Mouse (Mus musculus) mesoderm, embryonic 11.5 days (tissue): ENCODE results near the gene Mfsd9.

ENCODE experiments used
- DNase-seq: peaks from one replicate; pipeline ENCODE4 v3.0.0-alpha.2; 2012; ENCODE audit warnings: low read depth, low spot score

Gene Mfsd9

GRCm38 (mm10) chr1:40790324-40791141 is at the start of gene Mfsd9:
Gene Mfsd9, minus strand, starts transcription at chr1:40790687.
- peak; percentile 93 for DNase-seq

GRCm38 (mm10) chr1:40835468-40835867 is 45.0 kb upstream of the Mfsd9 start:
- DNase-seq: no peak

DNA sequence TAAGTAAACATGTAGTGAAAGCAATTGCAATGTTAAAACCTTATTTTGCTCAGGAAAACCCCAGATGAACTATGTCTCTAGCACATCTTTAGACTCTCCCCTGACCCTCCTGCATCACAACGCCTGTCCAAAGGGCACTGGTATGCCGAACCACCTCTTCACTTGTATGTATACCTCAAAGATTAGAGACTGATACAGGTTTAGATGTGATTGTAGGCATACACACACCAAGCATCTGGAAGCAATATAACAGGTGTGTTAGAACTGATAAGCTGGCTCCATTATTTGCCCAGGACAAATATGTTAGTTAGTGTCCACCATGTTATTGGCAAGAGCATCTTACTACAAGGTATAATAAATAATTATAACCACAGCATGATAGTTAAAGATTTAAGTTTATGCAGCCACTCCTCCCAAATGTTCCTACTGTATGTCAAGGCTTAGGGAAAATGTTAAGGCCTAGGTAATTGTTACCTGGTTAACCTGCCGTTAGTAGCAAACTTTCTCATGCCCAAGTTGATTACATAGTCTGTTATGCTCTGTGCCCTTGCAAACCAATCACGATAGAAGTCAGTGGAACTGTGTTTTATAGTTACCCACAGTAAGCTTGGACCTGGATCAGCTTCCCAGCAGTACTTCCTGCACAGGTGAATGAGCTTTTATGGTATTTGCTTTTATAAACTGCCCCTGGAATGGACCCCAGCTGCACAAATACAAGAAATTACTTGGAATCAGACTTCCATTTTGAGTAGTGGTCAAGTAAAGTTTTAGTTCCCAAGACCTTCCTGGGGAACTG is 40.4 kb upstream of the Mfsd9 start:
- no peak for DNase-seq

- DNase-seq: no peak
Measured at GRCm38 (mm10) chr1:40829213-40829914, 38.9 kb upstream of the Mfsd9 start.

DNA sequence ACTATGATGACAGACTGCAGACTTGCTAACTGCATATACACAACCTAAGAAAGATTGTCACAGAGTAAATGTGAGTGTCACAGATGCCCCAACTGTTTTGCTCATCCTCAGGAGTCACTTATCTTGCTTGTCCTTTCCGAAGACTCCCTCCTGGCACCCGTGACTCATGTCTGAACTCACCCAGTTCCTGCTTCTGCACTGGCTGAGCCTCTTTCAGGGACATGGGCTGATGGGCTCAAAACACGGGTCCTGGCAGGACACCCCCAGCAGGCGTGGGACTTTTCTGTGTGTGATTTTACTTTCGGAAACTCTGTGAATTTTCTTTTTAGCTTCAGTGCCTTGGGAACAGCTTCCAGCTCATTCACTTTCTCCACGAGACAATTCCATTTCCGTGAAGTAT is 35.3 kb upstream of the Mfsd9 start:
- no peak for DNase-seq

GRCm38 (mm10) chr1:40824936-40825335 is 34.4 kb upstream of the Mfsd9 start:
- no peak for DNase-seq

- DNase-seq: no peak
Measured at GRCm38 (mm10) chr1:40824517-40824916, 34.0 kb upstream of the Mfsd9 start.

GRCm38 (mm10) chr1:40815071-40815845 is 24.8 kb upstream of the Mfsd9 start:
- no peak for DNase-seq

DNA sequence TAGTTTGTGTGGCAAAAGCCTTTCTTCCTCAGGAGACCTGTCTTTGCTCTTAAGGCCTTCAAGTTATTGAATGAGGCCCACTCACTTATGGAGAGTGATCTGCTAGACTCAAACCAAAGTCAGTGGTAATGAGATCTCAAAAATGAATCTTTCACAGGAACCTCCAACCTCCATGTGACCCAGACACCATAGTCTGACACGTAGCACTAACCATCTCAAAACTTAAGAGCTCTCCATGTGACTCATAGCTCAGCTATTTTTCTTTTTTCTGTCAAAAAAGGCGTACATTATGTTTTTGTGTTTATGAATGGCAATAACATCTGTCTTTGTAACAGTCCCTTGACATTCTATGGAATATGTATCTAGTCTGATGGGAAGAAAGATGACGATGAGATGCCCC is 18.2 kb upstream of the Mfsd9 start:
- no peak for DNase-seq

GRCm38 (mm10) chr1:40805891-40806290 is 15.4 kb upstream of the Mfsd9 start:
- DNase-seq: no peak

- DNase-seq: no peak
Measured at GRCm38 (mm10) chr1:40805351-40805750, 14.9 kb upstream of the Mfsd9 start, which contains the start of gene Tmem182. Gene Tmem182, plus strand, starts transcription at chr1:40805601.

DNA sequence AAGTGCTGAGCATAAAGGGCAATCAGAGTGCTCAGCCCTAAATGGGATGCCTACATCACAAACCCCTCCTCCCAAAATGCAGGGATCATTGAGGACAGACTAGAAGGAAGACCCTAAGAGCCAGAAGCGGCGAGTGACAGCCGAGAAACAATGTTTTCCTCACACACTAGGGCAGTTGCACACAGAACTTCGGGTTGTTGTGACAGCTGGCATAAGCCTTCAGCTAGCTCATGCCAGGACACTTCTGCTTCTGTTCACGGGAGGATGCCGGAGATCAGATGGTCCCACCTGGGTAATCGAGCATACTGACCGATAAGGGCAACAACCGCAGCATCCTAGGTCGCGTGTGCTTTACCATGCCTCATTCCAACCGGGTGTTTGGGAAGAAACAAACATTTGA is 13.6 kb upstream of the Mfsd9 start:
- no peak for DNase-seq

- DNase-seq: peak; percentile 60
Measured at GRCm38 (mm10) chr1:40802759-40803158, 12.3 kb upstream of the Mfsd9 start.

GRCm38 (mm10) chr1:40800908-40801307 is 10.4 kb upstream of the Mfsd9 start:
- DNase-seq: no peak

DNA sequence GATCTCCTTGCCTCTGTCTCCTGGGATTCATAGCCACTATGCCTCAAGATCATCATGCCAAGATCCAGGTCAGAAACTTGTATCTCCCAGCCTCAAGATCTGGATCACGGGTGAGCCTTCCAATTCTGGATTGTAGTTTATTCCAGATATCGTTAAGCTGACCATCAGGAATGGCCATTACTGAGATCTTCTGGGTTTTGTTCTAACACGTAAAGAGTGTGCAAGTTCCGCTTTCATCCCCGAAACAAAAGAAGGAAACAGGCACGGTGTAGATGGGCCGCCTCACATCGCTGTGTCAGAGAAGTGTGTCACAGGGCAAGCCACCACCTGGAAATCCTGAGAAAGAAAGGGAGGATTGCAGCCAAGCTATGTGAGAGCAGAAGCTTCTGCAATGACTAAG is 8.6 kb upstream of the Mfsd9 start:
- DNase-seq: no peak

- peak; percentile 74 for DNase-seq
Measured at GRCm38 (mm10) chr1:40797348-40797747, 6.9 kb upstream of the Mfsd9 start.

- DNase-seq: no peak
Measured at GRCm38 (mm10) chr1:40795508-40795907, 5.0 kb upstream of the Mfsd9 start.

- peak; percentile 9 for DNase-seq
Measured at GRCm38 (mm10) chr1:40789666-40790233, 737 bp downstream of the Mfsd9 start.

GRCm38 (mm10) chr1:40788956-40789355 is 1.5 kb downstream of the Mfsd9 start:
- DNase-seq: no peak

DNA sequence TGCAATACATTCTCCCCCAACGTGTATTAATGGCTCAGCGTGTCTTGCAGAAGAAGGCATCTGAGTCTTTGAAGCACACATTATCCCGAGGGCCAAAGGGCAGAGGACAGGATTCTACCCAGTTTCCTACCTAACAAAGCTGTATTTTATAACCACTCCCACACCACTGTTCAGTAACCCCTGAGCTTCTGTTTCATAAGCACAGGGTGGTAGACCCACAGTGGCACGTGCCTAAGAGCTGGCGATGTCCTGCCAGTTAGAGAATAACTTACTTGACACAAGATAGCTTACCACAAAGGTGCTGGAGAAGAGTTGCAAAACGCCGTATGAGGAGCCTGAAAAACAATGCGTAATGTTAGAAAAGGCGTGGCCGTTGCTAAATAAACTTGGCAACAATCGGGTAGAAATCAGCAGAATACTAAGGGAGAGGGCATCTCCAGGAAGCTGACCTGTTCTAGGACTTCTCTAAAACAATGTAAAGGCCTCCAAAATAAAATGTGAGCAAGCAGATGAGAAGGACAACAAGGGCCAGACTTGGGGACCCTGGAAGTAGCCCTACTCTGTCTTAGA is 4.5 kb downstream of the Mfsd9 start:
- DNase-seq: no peak

DNA sequence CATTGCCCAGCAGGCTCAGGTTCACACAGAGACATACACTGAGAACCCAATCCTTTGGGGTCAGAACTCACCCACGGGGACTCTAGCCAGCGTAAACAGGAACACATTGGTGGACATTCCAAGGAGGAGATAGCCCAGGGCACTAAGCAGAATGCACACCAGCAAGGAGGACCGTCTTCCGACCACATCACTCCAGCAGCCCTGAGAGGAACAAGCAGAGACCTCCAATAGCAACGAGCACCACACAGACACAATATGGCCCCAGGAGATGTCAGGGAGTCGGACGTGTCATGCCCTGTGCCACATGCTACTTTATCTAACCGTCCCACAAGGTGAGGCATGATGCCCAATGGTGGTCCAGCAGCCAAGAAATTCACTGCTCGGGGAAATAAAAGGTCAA is 6.2 kb downstream of the Mfsd9 start:
- no peak for DNase-seq
